Mouse (Mus musculus): ENCODE measurements at regions not wholly inside any gene's neighbourhood (a gene's known extent, or its start where the extent isn't known, plus 50 kb on each side); places are given as distances from the start of the nearest gene placed in this dataset.

DNA sequence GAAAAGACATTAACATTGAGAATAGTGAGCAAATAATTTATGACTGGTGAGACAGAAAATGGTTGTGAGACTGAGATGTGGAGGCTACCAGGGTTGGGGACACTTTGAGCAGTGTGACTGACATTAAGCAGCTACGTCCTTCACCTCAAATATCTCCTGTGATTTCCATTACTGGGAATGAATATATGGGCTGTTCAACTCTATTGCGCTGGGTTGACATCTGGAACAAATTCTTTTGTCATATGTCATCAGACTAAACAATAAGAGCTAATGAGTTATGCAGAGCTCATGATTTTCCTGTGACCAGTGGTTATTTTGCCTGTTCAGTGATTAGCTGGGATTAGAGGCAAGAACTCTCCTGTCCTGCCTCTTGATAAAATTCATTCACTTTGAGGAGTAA lies 593.9 kb upstream of the Castor2 start:
- DNase-seq: no peak

DNA sequence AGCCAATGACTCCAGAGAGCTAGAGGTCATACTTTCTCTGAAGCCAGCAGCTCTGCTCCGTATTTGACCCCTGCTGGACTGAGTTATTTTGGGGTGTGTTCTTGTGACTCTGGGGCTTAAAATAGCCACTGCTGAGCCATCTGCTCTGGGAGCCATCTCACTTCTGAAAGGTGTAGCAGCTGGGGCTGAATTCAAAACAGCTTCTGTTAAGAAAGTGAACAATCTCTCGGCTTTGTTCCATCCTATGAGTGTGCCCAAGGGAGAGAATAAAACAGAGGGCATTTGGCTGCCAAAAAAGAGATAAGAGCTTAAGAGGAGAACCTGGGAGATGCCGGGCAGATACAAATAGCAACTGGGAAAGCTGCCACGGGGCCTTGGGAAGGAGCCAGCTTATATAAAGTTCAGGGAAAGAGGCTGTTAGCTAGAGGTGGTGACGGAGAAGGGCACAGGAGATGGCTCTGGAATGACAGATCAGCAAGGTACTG lies 611.7 kb upstream of the Castor2 start:
- DNase-seq: peak; percentile 98

GRCm38 (mm10) chr5:133482291-133483086 lies 617.0 kb upstream of the Castor2 start:
- peak; percentile 88 for DNase-seq

DNA sequence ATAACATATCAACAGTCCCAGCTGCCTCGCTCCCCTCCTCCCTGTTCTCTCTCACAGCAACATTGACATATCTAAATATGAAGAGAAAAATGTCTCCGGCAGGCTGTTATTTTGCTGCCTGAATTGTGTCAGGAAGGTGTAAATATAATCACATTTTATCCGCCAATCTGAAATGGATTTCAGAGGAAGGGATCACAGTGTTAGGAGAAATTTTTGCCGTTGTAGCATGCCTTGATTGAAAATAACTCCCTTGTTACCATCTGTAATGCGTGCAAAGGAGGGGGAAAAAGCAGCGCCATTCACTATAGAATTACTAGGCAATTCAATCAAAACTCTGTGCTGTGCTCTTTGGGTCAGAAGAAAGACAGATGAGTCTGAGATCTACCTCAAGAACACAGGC lies 620.3 kb upstream of the Castor2 start:
- no peak for DNase-seq

- no peak for DNase-seq
Observed at GRCm38 (mm10) chr5:133453349-133454049, 646.0 kb upstream of the Castor2 start.

- DNase-seq: peak; percentile 40
Observed at GRCm38 (mm10) chr5:133449926-133450325, 649.6 kb upstream of the Castor2 start.

GRCm38 (mm10) chr5:133400826-133401225 lies 698.7 kb upstream of the Castor2 start:
- no peak for DNase-seq

DNA sequence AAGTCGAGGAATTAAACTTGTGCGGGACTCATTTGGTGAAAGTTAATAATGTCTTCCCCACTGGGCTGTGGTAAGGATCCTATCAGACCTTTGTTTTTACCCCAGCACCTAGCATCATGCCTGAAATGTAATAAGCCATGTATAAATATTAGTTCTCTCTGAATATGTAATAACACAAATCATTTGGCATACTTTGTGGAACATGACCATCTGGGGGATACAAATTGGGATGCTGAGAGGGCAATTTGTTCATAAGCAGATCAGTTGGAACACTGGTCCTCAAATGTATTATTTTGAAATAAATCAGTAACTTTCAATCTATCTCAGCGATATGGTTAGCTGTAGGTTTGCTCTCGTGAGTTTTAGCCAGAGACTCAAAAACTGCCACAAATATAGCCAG lies 709.6 kb upstream of the Castor2 start:
- no peak for DNase-seq

- DNase-seq: no peak
Observed at GRCm38 (mm10) chr5:133389023-133389840, 710.3 kb upstream of the Castor2 start.

DNA sequence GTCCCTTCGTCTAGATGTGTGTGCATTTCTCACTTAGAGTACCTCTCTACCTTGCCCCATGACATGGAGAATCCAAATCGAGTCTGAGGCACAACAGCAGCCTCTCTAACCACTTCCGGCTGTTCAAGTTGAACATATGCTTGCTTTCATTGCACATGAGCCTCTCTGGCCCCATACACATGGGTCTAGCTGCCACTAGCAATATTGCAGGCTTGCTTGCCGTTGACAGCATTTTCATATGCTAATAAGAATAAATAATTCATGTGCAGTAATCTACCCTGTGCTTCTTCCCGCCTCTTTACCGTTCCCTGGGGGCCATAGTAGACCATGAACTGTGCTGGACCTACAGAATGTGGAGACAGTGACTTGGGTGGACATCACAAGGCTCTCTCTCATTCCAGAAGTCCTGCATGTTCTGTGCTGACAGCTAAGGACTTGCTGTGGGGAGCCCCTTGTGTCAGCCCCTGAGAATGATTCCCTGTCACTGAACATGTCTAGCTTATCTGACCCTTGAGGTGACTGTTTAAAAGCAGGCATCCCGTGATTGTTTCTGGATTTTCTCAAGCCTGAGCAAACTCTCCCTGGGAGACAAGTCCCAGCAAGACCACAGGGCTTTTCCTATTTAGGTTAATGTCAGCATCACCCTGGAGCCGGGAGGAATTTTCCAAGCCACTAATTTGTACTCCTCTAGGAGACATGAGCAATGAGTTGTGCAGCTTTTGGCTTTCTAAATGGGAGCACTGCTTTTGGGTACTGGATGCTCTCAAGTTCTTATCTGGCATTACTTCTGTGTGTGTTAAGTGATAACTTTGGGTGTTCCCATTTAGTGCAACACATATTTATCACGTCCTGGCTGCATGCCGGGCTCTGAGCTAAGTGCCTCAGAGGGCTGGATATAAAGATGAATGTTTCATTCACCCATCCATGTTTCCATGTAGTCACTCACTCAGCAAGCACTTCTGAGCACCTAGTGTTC lies 713.8 kb upstream of the Castor2 start:
- peak; percentile 87 for DNase-seq

- no peak for DNase-seq
Observed at GRCm38 (mm10) chr5:133365771-133366170, 733.7 kb upstream of the Castor2 start.

- no peak for DNase-seq
Observed at GRCm38 (mm10) chr5:133347516-133347915, 752.0 kb upstream of the Castor2 start.

- DNase-seq: no peak
Observed at GRCm38 (mm10) chr5:133341973-133342372, 757.5 kb upstream of the Castor2 start.

- DNase-seq: no peak
Observed at GRCm38 (mm10) chr5:133320626-133321025, 777.5 kb upstream of the Auts2 start.

GRCm38 (mm10) chr5:133320206-133320605 lies 777.1 kb upstream of the Auts2 start:
- DNase-seq: no peak

- no peak for DNase-seq
Observed at GRCm38 (mm10) chr5:133314031-133314430, 770.9 kb upstream of the Auts2 start.

GRCm38 (mm10) chr5:133310979-133311890 lies 768.1 kb upstream of the Auts2 start:
- DNase-seq: no peak

DNA sequence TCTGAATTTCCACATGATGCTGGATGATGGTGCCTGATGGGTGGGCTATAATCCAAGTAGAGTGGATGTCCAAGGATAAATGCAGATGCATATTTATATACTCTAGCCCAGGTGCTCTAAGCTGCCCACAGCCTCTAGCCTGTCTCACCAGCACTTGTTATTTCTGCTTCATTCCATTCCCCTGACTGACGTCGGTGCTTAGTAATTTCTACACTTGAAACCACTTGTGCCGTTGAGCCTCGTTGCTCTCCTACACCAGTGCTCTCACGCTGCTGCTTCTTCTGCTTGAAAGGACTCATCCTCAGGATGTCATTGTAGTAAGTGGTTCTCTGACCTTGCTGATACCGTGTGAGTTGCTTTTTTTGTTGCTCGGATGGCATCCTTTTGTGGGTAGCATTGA lies 724.7 kb upstream of the Auts2 start:
- DNase-seq: peak; percentile 50

GRCm38 (mm10) chr5:133267356-133267755 lies 724.2 kb upstream of the Auts2 start:
- DNase-seq: no peak

DNA sequence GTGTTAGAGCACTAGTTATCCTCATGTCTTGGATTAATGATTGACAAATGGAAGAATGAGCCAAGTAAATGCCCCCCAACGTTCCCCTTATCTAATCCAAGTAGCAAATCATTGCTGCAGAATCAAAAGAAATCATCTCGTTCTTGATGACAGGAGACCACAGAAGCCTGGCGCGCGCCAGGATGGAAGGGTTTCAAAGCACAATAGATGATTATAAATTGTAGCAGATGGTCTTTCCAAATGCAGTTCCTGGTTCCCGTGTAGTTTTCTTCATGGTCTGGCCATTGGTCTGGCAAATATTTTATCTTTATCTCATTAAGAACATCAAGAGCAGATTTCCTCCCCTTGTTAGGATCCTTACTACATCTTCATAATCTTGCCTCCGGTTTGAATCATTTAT lies 721.8 kb upstream of the Auts2 start:
- DNase-seq: no peak

- DNase-seq: no peak
Observed at GRCm38 (mm10) chr5:133218801-133219200, 675.7 kb upstream of the Auts2 start.
